Mouse (Mus musculus): ENCODE data around the gene Col6a5. TPM values are rescaled to one million over a fixed set of nuclear protein-coding genes. Genes with fewer than 3 reads are reported as not detected.

Gene Col6a5
- polyA plus RNA-seq, 1 experiment from 2014 or later: not detected

- Histone ChIP-seq H3K9me3 (ENCODE audit: control insufficient read depth, low read length) (no peaks in the 10 kb centered on the region), H3K27me3 (ENCODE audit: control insufficient read depth, insufficient read depth, low read length) (no peaks in the 10 kb centered on the region), H3K36me3 (ENCODE audit: control insufficient read depth, insufficient read depth, low read length) (no peaks in the 10 kb centered on the region), H3K4me2 (replicated peaks; ENCODE audit: low read depth, low read length) (no peak overlapping the region), H3K4me3 (ENCODE audit: low read depth, low read length) (no peak overlapping the region), H3K27ac (ENCODE audit: low read depth, low read length) (no peak overlapping the region), H3K4me1 (replicated peaks; ENCODE audit: control insufficient read depth, insufficient read depth, low read length) (no peaks in the 10 kb centered on the region), H3K9ac (ENCODE audit: low read depth, low read length) (no peak overlapping the region)
- WGBS: 62% methylated on average over 6 of the region's 6 CpGs
- ATAC-seq (ENCODE audit: low FRiP score) (no peak), DNase-seq (ENCODE audit: low spot score) (no peak)
Observed at GRCm38 (mm10) chr9:105933816-105934215, 26.6 kb downstream of the Col6a5 start.

- Histone ChIP-seq H3K4me2 (replicated peaks; ENCODE audit: low read depth, low read length) (no peak overlapping the region), H3K4me3 (ENCODE audit: low read depth, low read length) (no peak overlapping the region), H3K27ac (ENCODE audit: low read depth, low read length) (no peak overlapping the region), H3K4me1 (replicated peaks; ENCODE audit: control insufficient read depth, insufficient read depth, low read length) (no peaks in the 10 kb centered on the region), H3K27me3 (ENCODE audit: control insufficient read depth, insufficient read depth, low read length) (no peaks in the 10 kb centered on the region), H3K9ac (ENCODE audit: low read depth, low read length) (no peak overlapping the region), H3K36me3 (ENCODE audit: control insufficient read depth, insufficient read depth, low read length) (no peaks in the 10 kb centered on the region), H3K9me3 (ENCODE audit: control insufficient read depth, low read length) (no peaks in the 10 kb centered on the region)
- no peak for DNase-seq (ENCODE audit: low spot score)
- 71% methylated on average over 4 of the region's 4 CpGs for WGBS
- no peak for ATAC-seq (ENCODE audit: low FRiP score)
Observed at GRCm38 (mm10) chr9:105929287-105929686, 31.2 kb downstream of the Col6a5 start.

GRCm38 (mm10) chr9:105928406-105929071, 31.9 kb downstream of the Col6a5 start:
- Histone ChIP-seq H3K9ac (ENCODE audit: low read depth, low read length) (no peak overlapping the region), H3K27ac (ENCODE audit: low read depth, low read length) (no peak overlapping the region), H3K4me2 (replicated peaks; ENCODE audit: low read depth, low read length) (no peak overlapping the region), H3K27me3 (ENCODE audit: control insufficient read depth, insufficient read depth, low read length) (no peaks in the 10 kb centered on the region), H3K9me3 (ENCODE audit: control insufficient read depth, low read length) (no peaks in the 10 kb centered on the region), H3K4me3 (ENCODE audit: low read depth, low read length) (no peak overlapping the region), H3K36me3 (ENCODE audit: control insufficient read depth, insufficient read depth, low read length) (no peaks in the 10 kb centered on the region), H3K4me1 (replicated peaks; ENCODE audit: control insufficient read depth, insufficient read depth, low read length) (no peaks in the 10 kb centered on the region)
- ATAC-seq (ENCODE audit: low FRiP score): no peak
- WGBS: 70% methylated on average over 6 of the region's 6 CpGs
- DNase-seq (ENCODE audit: low spot score): no peak

- WGBS: 90% methylated on average over 2 of the region's 2 CpGs
- Histone ChIP-seq H3K27me3 (ENCODE audit: control insufficient read depth, insufficient read depth, low read length) (no peaks in the 10 kb centered on the region), H3K4me1 (replicated peaks; ENCODE audit: control insufficient read depth, insufficient read depth, low read length) (no peaks in the 10 kb centered on the region), H3K9me3 (ENCODE audit: control insufficient read depth, low read length) (no peaks in the 10 kb centered on the region), H3K36me3 (ENCODE audit: control insufficient read depth, insufficient read depth, low read length) (no peaks in the 10 kb centered on the region), H3K27ac (ENCODE audit: low read depth, low read length) (no peak overlapping the region), H3K9ac (ENCODE audit: low read depth, low read length) (no peak overlapping the region), H3K4me2 (replicated peaks; ENCODE audit: low read depth, low read length) (no peak overlapping the region), H3K4me3 (ENCODE audit: low read depth, low read length) (no peak overlapping the region)
- no peak for ATAC-seq (ENCODE audit: low FRiP score)
- DNase-seq (ENCODE audit: low spot score): no peak
Observed at GRCm38 (mm10) chr9:105923659-105924058, 36.8 kb downstream of the Col6a5 start.

- H3K36me3 ChIP-seq (ENCODE audit: control insufficient read depth, insufficient read depth, low read length): no peaks in the 10 kb centered on the region
- H3K4me1 ChIP-seq (replicated peaks; ENCODE audit: control insufficient read depth, insufficient read depth, low read length): no peaks in the 10 kb centered on the region
- no peak for ATAC-seq (ENCODE audit: low FRiP score)
- no peak overlapping the region for H3K9ac ChIP-seq (ENCODE audit: low read depth, low read length)
- H3K27ac ChIP-seq (ENCODE audit: low read depth, low read length): no peak overlapping the region
- H3K4me3 ChIP-seq (ENCODE audit: low read depth, low read length): no peak overlapping the region
- no peaks in the 10 kb centered on the region for H3K9me3 ChIP-seq (ENCODE audit: control insufficient read depth, low read length)
- no peaks in the 10 kb centered on the region; the same call in 1 of the 2 replicates for H3K27me3 ChIP-seq (ENCODE audit: control insufficient read depth, insufficient read depth, low read length)
- no peak overlapping the region for H3K4me2 ChIP-seq (replicated peaks; ENCODE audit: low read depth, low read length)
- 36% methylated on average over 4 of the region's 4 CpGs for WGBS
- no peak for DNase-seq (ENCODE audit: low spot score)
Observed at GRCm38 (mm10) chr9:105915186-105915585, 45.3 kb downstream of the Col6a5 start.

GRCm38 (mm10) chr9:105910166-105910565, 50.3 kb downstream of the Col6a5 start:
- no peak overlapping the region for H3K4me3 ChIP-seq (ENCODE audit: low read depth, low read length)
- H3K36me3 ChIP-seq (ENCODE audit: control insufficient read depth, insufficient read depth, low read length): no peaks in the 10 kb centered on the region
- no peak overlapping the region for H3K4me2 ChIP-seq (replicated peaks; ENCODE audit: low read depth, low read length)
- no peaks in the 10 kb centered on the region for H3K4me1 ChIP-seq (replicated peaks; ENCODE audit: control insufficient read depth, insufficient read depth, low read length)
- H3K27me3 ChIP-seq (ENCODE audit: control insufficient read depth, insufficient read depth, low read length): no peaks in the 10 kb centered on the region; the same call in 1 of the 2 replicates
- H3K27ac ChIP-seq (ENCODE audit: low read depth, low read length): no peak overlapping the region
- no peaks in the 10 kb centered on the region for H3K9me3 ChIP-seq (ENCODE audit: control insufficient read depth, low read length)
- H3K9ac ChIP-seq (ENCODE audit: low read depth, low read length): no peak overlapping the region
- 81% methylated on average over 2 of the region's 2 CpGs for WGBS
- DNase-seq (ENCODE audit: low spot score) (no peak), ATAC-seq (ENCODE audit: low FRiP score) (no peak)

- Histone ChIP-seq H3K36me3 (ENCODE audit: control insufficient read depth, insufficient read depth, low read length) (no peaks in the 10 kb centered on the region), H3K27ac (ENCODE audit: low read depth, low read length) (no peak overlapping the region), H3K4me1 (replicated peaks; ENCODE audit: control insufficient read depth, insufficient read depth, low read length) (no peaks in the 10 kb centered on the region), H3K9me3 (ENCODE audit: control insufficient read depth, low read length) (no peaks in the 10 kb centered on the region), H3K27me3 (ENCODE audit: control insufficient read depth, insufficient read depth, low read length) (no peaks in the 10 kb centered on the region; the same call in 1 of the 2 replicates), H3K4me3 (ENCODE audit: low read depth, low read length) (no peak overlapping the region), H3K4me2 (replicated peaks; ENCODE audit: low read depth, low read length) (no peak overlapping the region), H3K9ac (ENCODE audit: low read depth, low read length) (no peak overlapping the region)
- 92% methylated on average over 2 of the region's 2 CpGs for WGBS
- ATAC-seq (ENCODE audit: low FRiP score) (no peak), DNase-seq (ENCODE audit: low spot score) (no peak)
Observed at GRCm38 (mm10) chr9:105909352-105909751, 51.1 kb downstream of the Col6a5 start.

GRCm38 (mm10) chr9:105907411-105907810, 53.0 kb downstream of the Col6a5 start:
- Histone ChIP-seq H3K4me1 (replicated peaks; ENCODE audit: control insufficient read depth, insufficient read depth, low read length) (no peaks in the 10 kb centered on the region), H3K4me2 (replicated peaks; ENCODE audit: low read depth, low read length) (no peak overlapping the region), H3K9ac (ENCODE audit: low read depth, low read length) (no peak overlapping the region), H3K36me3 (ENCODE audit: control insufficient read depth, insufficient read depth, low read length) (no peaks in the 10 kb centered on the region), H3K4me3 (ENCODE audit: low read depth, low read length) (no peak overlapping the region), H3K9me3 (ENCODE audit: control insufficient read depth, low read length) (no peaks in the 10 kb centered on the region), H3K27me3 (ENCODE audit: control insufficient read depth, insufficient read depth, low read length) (no peaks in the 10 kb centered on the region; the same call in 1 of the 2 replicates), H3K27ac (ENCODE audit: low read depth, low read length) (no peak overlapping the region)
- 88% methylated on average over 6 of the region's 6 CpGs for WGBS
- DNase-seq (ENCODE audit: low spot score) (no peak), ATAC-seq (ENCODE audit: low FRiP score) (no peak)

- Histone ChIP-seq H3K36me3 (ENCODE audit: control insufficient read depth, insufficient read depth, low read length) (no peaks in the 10 kb centered on the region), H3K27ac (ENCODE audit: low read depth, low read length) (no peak overlapping the region), H3K4me2 (replicated peaks; ENCODE audit: low read depth, low read length) (no peak overlapping the region), H3K4me1 (replicated peaks; ENCODE audit: control insufficient read depth, insufficient read depth, low read length) (no peaks in the 10 kb centered on the region), H3K4me3 (ENCODE audit: low read depth, low read length) (no peak overlapping the region), H3K9me3 (ENCODE audit: control insufficient read depth, low read length) (no peaks in the 10 kb centered on the region), H3K27me3 (ENCODE audit: control insufficient read depth, insufficient read depth, low read length) (no peaks in the 10 kb centered on the region), H3K9ac (ENCODE audit: low read depth, low read length) (no peak overlapping the region)
- WGBS: 55% methylated on average over 2 of the region's 2 CpGs
- ATAC-seq (ENCODE audit: low FRiP score) (no peak), DNase-seq (ENCODE audit: low spot score) (no peak)
Observed at GRCm38 (mm10) chr9:105887521-105887920, 72.9 kb downstream of the Col6a5 start.

Measured in hindbrain, embryonic 11.5 days (tissue).